Mouse (Mus musculus): ENCODE results near the gene Vwa8. TPM values are rescaled to one million over a fixed set of nuclear protein-coding genes. Genes with fewer than 3 reads are reported as not detected.
A peak's percentile ranks its signal among the peaks of the same experiment; 100 is the strongest.

Gene Vwa8
- 6.1 and 7.2 TPM in 2 replicates for polyA plus RNA-seq (2016; fragmentation: Nextera tagmentation; extraction: Ambion mirVana)

DNA sequence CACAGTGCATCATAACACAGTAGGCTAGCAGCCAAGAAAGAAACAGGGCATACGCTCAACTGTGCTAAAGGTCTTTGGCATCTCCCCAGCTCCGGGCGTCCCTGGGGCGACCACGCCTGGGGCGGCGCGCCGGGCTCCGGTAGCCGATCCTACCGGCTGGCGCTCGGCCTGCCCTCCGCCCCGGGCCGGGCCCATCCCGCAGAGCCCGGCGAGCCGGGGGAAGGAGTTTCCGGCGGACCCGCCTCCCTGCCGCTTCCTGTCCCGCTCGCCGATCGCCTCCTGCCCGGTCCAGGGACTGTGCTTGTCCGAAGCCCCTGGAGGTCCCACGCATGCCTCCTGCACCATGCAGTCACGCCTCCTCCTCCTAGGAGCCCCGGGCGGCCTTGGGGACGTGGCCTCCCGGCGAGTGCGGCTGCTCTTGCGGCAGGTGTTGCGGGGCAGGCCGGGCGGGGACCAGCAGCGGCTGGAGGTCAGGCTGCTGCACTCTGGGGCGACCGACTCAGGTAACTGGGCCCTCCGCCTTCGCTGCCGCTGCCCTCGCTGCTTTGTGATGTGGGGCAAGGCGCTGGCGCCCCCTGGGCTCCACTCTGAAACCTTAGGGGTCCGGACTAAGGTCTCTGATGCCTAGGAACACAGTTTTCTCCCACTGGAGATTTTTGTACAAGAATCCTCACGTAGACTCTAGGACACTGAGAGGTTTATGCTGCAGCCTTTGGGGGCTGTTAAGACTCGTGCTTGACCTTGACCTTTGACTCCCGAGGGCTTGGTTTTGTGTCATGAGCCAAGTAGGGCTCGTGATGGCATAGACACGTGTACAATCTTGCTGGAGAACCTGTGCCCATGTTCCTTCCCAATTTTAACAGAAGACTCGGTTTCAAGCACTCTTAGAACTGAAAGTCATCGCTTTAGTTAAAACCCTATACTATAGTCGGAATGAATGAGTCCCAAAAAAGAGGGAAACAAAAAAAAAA is at the start of gene Vwa8:
TSS of gene Vwa8 (plus strand) at position 112 of the 971 bp plus-strand sequence.
- WGBS = 3% methylated on average over 60 of the region's 61 CpGs
- Histone ChIP-seq H3K4me1 (peaks cover 30% of the 10 kb centered on the region), H3K9me3 (replicated peaks) (no peaks in the 10 kb centered on the region), H3K27ac (replicated peaks) (peak within 1 kb of the TSS; percentile 96), H3K36me3 (no peaks in the 10 kb centered on the region), H3K4me3 (peak within 1 kb of the TSS; percentile 87), H3K27me3 (ENCODE audit: low read depth, poor library complexity, severe bottlenecking) (no peaks in the 10 kb centered on the region; the same call in 1 of the 2 replicates)
- peak; percentile 88 for DNase-seq (ENCODE audit: low spot score)

GRCm38 (mm10) chr14:78802378-78802777 is 46.5 kb upstream of the Vwa8 start:
- Histone ChIP-seq H3K27me3 (ENCODE audit: low read depth, poor library complexity, severe bottlenecking) (no peaks in the 10 kb centered on the region), H3K36me3 (no peaks in the 10 kb centered on the region), H3K4me1 (peaks cover 6% of the 10 kb centered on the region; the same call in 1 of the 2 replicates), H3K9me3 (replicated peaks) (no peaks in the 10 kb centered on the region), H3K4me3 (no peak overlapping the region), H3K27ac (replicated peaks) (no peak overlapping the region)
- 90% methylated on average over 2 of the region's 2 CpGs for WGBS
- no peak for DNase-seq (ENCODE audit: low spot score)

DNA sequence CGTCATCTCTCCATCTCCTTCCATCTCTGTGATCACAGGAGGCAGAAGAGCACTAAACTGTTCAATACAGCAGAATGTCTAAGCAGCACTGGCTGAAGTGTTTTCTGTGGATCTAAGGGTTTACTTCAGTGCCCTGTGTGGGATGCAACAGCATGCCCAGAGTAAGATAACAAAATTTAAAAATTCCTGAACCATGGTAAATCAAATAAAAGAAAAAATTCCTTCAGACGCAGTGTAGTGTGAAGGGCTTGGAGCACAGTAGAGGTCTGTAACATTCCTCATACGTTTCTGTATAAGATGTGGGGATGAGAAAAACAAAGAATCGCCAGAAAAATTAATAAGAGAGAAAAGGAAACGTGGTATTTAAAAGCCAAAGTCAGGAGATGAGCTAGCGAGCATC is 44.9 kb upstream of the Vwa8 start:
- Histone ChIP-seq H3K27me3 (ENCODE audit: low read depth, poor library complexity, severe bottlenecking) (no peaks in the 10 kb centered on the region), H3K27ac (replicated peaks) (no peak overlapping the region), H3K4me3 (no peak overlapping the region), H3K36me3 (no peaks in the 10 kb centered on the region), H3K4me1 (peaks cover under 1% of the 10 kb centered on the region; the same call in 1 of the 2 replicates), H3K9me3 (replicated peaks) (no peaks in the 10 kb centered on the region)
- 88% methylated on average over 6 of the region's 6 CpGs for WGBS
- DNase-seq (ENCODE audit: low spot score) = no peak

- 87% methylated on average over 2 of the region's 2 CpGs for WGBS
Measured at GRCm38 (mm10) chr14:78812896-78813295, 36.0 kb upstream of the Vwa8 start.

GRCm38 (mm10) chr14:78816411-78816810 is 32.4 kb upstream of the Vwa8 start:
- 48% methylated on average over 3 of the region's 3 CpGs for WGBS
- H3K4me3 ChIP-seq = no peak overlapping the region
- no peaks in the 10 kb centered on the region for H3K4me1 ChIP-seq

More at GRCm38 (mm10) chr14:78812896-78813295, 36.0 kb upstream of the Vwa8 start:
- DNase-seq (ENCODE audit: low spot score) = no peak
- Histone ChIP-seq H3K9me3 (replicated peaks) (no peaks in the 10 kb centered on the region), H3K27me3 (ENCODE audit: low read depth, poor library complexity, severe bottlenecking) (no peaks in the 10 kb centered on the region), H3K36me3 (no peaks in the 10 kb centered on the region), H3K27ac (replicated peaks) (no peak overlapping the region), H3K4me1 (no peaks in the 10 kb centered on the region), H3K4me3 (no peak overlapping the region)

DNA sequence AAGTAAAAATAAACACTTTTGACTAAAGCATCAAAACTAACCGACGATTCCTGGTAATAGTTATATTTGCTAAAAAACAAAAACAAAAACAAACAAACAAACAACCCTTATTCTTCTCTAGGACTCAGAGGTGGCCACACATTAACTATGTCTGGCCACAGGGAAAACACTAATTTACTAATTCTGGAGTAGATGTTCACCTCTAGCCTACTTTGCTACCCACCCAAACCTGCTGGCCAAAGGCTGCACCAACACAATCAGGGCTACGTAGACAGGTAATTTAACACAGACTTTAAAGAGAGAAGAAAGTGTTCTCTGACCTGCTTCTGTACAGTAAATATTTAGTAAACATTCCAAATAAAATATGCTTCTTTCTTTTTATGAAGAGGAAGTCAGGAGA is 31.2 kb upstream of the Vwa8 start:
- Histone ChIP-seq H3K36me3 (no peaks in the 10 kb centered on the region), H3K4me3 (no peak overlapping the region), H3K27ac (replicated peaks) (no peak overlapping the region), H3K9me3 (replicated peaks) (no peaks in the 10 kb centered on the region), H3K4me1 (no peaks in the 10 kb centered on the region), H3K27me3 (ENCODE audit: low read depth, poor library complexity, severe bottlenecking) (no peaks in the 10 kb centered on the region)
- WGBS = 92% methylated on average over 3 of the region's 3 CpGs
- DNase-seq (ENCODE audit: low spot score) = no peak

More at GRCm38 (mm10) chr14:78816411-78816810, 32.4 kb upstream of the Vwa8 start:
- no peaks in the 10 kb centered on the region for H3K9me3 ChIP-seq (replicated peaks)
- H3K27me3 ChIP-seq (ENCODE audit: low read depth, poor library complexity, severe bottlenecking) = no peaks in the 10 kb centered on the region
- no peak overlapping the region for H3K27ac ChIP-seq (replicated peaks)
- DNase-seq (ENCODE audit: low spot score) = no peak
- H3K36me3 ChIP-seq = no peaks in the 10 kb centered on the region

- Histone ChIP-seq H3K4me3 (no peak overlapping the region), H3K27me3 (ENCODE audit: low read depth, poor library complexity, severe bottlenecking) (no peaks in the 10 kb centered on the region), H3K9me3 (replicated peaks) (no peaks in the 10 kb centered on the region), H3K36me3 (no peaks in the 10 kb centered on the region), H3K27ac (replicated peaks) (no peak overlapping the region), H3K4me1 (no peaks in the 10 kb centered on the region)
- WGBS = 89% methylated on average over 3 of the region's 3 CpGs
- no peak for DNase-seq (ENCODE audit: low spot score)
Measured at GRCm38 (mm10) chr14:78818406-78818805, 30.4 kb upstream of the Vwa8 start.

DNA sequence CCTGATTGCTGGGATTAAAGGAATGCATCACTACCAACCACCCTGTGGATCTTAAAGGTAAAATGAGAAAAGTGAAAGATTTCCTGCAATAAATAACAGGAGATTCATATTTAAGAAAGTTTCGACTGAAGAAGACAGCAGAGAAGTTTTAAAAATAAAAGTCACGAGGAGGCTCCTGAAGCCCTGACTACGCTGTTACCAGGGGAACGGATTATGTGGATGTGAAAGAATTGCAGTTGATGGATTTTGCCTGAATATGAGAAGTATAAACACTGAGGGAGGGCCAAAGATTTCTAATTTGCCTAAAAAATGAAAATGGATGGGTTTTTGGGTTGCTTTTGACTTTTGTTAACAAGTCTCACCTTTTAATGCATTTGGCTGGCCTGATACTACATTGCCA is 24.8 kb upstream of the Vwa8 start:
- no peaks in the 10 kb centered on the region for H3K27me3 ChIP-seq (ENCODE audit: low read depth, poor library complexity, severe bottlenecking)
- no peak overlapping the region for H3K27ac ChIP-seq (replicated peaks)
- H3K36me3 ChIP-seq = no peaks in the 10 kb centered on the region
- H3K9me3 ChIP-seq (replicated peaks) = no peaks in the 10 kb centered on the region
- no peak for DNase-seq (ENCODE audit: low spot score)
- WGBS = 87% methylated on average over 4 of the region's 4 CpGs
- H3K4me3 ChIP-seq = no peak overlapping the region
- H3K4me1 ChIP-seq = 0 out of 2 replicates have a peak, but pooled peaks cover 2% of the 10 kb centered on the region

GRCm38 (mm10) chr14:78824507-78824906 is 24.3 kb upstream of the Vwa8 start:
- Histone ChIP-seq H3K27ac (replicated peaks) (no peak overlapping the region), H3K9me3 (replicated peaks) (no peaks in the 10 kb centered on the region), H3K36me3 (no peaks in the 10 kb centered on the region), H3K4me1 (0 out of 2 replicates have a peak, but pooled peaks cover 2% of the 10 kb centered on the region), H3K4me3 (no peak overlapping the region), H3K27me3 (ENCODE audit: low read depth, poor library complexity, severe bottlenecking) (no peaks in the 10 kb centered on the region)
- DNase-seq (ENCODE audit: low spot score) = no peak
- WGBS = 60% methylated on average over 4 of the region's 4 CpGs

GRCm38 (mm10) chr14:78831158-78831557 is 17.7 kb upstream of the Vwa8 start:
- 75% methylated on average over 4 of the region's 4 CpGs for WGBS
- DNase-seq (ENCODE audit: low spot score) = no peak
- H3K4me3 ChIP-seq = no peak overlapping the region
- no peaks in the 10 kb centered on the region for H3K9me3 ChIP-seq (replicated peaks)
- no peaks in the 10 kb centered on the region for H3K36me3 ChIP-seq
- H3K27ac ChIP-seq (replicated peaks) = no peak overlapping the region
- H3K27me3 ChIP-seq (ENCODE audit: low read depth, poor library complexity, severe bottlenecking) = no peaks in the 10 kb centered on the region
- no peaks in the 10 kb centered on the region; the same call in 1 of the 2 replicates for H3K4me1 ChIP-seq

DNA sequence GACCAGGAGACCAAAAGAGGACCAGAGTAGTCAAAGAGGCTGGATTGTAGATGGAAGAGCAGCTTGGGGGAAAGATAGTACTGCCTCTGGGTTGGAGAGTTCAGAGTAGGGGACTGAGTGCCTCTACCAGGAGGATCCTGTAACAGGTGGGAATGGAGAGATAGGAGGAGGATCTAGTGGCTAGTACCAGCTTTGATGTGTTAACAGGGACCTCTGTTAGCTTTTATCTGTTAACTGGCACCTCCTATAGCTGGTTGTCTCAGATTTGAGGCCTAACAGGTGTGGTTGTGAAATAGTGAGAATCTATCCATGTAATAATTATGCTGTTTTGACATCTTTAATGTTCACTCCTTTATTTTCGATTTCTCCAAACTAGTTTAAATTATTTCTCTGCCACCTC is 904 bp upstream of the Vwa8 start:
- 88% methylated on average over 1 of the region's 1 CpGs for WGBS
- Histone ChIP-seq H3K27me3 (ENCODE audit: low read depth, poor library complexity, severe bottlenecking) (no peaks in the 10 kb centered on the region; the same call in 1 of the 2 replicates), H3K4me1 (peaks cover 30% of the 10 kb centered on the region), H3K4me3 (no peak overlapping the region), H3K36me3 (no peaks in the 10 kb centered on the region), H3K27ac (replicated peaks) (no peak overlapping the region), H3K9me3 (replicated peaks) (no peaks in the 10 kb centered on the region)
- DNase-seq (ENCODE audit: low spot score) = no peak

GRCm38 (mm10) chr14:78848477-78848876 is 375 bp upstream of the Vwa8 start:
- no peaks in the 10 kb centered on the region for H3K36me3 ChIP-seq
- H3K27ac ChIP-seq (replicated peaks) = peak overlapping the region; percentile 96
- 15% methylated on average over 3 of the region's 3 CpGs for WGBS
- no peaks in the 10 kb centered on the region; the same call in 1 of the 2 replicates for H3K27me3 ChIP-seq (ENCODE audit: low read depth, poor library complexity, severe bottlenecking)
- no peak for DNase-seq (ENCODE audit: low spot score)
- H3K9me3 ChIP-seq (replicated peaks) = no peaks in the 10 kb centered on the region
- peak overlapping the region; percentile 87 for H3K4me3 ChIP-seq
- H3K4me1 ChIP-seq = peaks cover 30% of the 10 kb centered on the region

All from midbrain, embryonic 10.5 days (tissue).